Mouse (Mus musculus) layer of hippocampus, adult 18-20 months (tissue): ENCODE data around the gene Cdh15. TPM values are rescaled to one million over a fixed set of nuclear protein-coding genes. Genes with fewer than 3 reads are reported as not detected.

ENCODE experiments used
- DNase-seq, 2 experiments: peaks; one replicate each; pipeline ENCODE4 v3.0.0; 2022; ENCODE audit warnings: low spot score in 2 of 2
- long read RNA-seq: library from polyadenylated mRNA; stranded (forward); transcript quantifications from one replicate; pipeline ENCODE4 v2.0.0, GENCODE M21; 2021
- total RNA-seq, 2 experiments: library from RNA; stranded (reverse); gene quantifications; 2 replicates each; pipeline ENCODE4 v1.2.3; 2021

Gene Cdh15
- 1 to 10 TPM in 1 of 2 experiments, under 1 TPM in 1; 0.86 to 1.3 TPM for total RNA-seq
- long read RNA-seq, partial matches to known transcripts = 1 of 2 reads
- long read RNA-seq, other reads (novel, unspliced or antisense) = 0 of 2 reads

DNA sequence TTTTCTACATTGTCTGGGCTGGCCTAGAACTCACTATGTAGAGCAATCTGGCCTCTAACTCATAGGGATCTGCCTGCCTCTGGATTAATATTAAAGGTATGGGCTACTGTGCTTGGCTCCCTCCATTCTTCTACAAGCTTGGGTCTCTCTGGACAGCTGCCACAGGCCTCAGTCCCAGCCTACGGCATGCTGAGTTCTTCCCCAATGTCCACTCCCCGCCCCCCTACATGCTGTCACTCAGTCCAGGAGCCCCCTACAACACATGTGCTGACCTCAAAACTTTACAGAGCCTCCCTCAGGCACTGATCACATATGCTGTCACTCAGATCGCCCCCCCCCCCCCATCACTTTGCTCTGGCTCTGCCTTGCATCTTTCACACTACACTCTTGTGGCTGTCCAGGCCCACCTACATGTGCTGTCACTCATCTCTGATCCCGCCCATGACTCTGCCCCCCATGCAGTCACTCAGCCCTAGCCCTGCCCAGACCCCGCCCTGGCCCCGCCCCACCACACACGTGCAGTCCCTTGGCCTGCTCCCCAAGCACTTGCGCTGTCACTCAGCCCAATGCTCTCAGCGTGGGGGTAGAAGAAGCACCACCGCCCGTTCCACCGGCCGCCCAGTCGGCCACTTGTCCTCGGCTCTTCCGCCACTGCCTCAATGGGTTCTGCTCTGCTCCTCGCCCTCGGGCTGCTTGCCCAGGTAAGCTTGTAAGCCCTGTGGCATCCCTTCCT lies at the start of gene Cdh15:
Gene Cdh15, plus strand, starts transcription at position 138 of the 733 bp plus-strand sequence.
- DNase-seq = no peak

DNA sequence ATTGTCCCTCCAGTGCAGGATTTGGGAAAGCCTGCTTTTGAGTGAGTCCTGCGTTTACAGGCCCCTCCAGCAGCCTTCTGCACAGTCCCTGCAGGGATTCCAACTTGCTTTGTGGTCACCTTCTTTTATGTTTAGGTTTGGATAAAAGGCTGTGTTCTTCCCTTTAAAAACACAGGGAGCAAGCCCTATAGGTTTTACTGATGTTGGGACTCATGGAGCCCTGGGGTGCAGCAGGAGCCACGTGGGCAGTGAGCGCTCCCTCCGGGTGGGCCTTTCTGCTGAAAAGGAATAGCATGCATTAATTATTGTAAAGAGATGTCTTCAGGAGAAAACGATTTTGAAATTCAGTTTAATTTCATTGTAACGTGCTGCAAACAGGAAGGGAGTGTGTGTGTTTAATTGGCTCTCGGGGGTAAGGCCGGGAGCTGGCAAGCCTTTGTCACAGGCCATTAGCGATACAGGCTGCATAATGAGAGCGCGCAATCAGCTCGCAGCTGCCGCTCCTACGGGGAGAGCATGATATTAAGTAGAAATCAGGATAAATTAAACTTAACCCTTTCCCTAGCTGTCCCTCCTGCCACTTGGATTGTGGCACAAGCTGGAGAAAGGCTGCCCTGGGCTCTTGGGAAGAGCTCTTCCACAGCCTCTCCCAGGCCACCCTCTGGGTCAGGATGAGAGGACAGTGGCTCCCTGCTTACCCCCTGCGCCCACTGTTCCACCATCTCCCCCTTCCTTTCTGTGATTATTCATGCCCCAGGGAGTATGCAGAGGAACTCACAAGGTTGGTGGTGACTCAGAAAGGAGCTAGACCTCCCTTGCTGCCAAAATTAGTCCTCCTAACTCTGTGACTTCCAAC lies 43.6 kb upstream of the Cdh15 start:
- DNase-seq = no peak

- peak in 1 of 2 experiments; percentile 21 for DNase-seq
Measured at GRCm38 (mm10) chr8:122805349-122805748, 42.4 kb upstream of the Cdh15 start.

- DNase-seq = no peak
Measured at GRCm38 (mm10) chr8:122806956-122807538, 40.7 kb upstream of the Cdh15 start.

GRCm38 (mm10) chr8:122807907-122808306 lies 39.9 kb upstream of the Cdh15 start:
- no peak for DNase-seq

DNA sequence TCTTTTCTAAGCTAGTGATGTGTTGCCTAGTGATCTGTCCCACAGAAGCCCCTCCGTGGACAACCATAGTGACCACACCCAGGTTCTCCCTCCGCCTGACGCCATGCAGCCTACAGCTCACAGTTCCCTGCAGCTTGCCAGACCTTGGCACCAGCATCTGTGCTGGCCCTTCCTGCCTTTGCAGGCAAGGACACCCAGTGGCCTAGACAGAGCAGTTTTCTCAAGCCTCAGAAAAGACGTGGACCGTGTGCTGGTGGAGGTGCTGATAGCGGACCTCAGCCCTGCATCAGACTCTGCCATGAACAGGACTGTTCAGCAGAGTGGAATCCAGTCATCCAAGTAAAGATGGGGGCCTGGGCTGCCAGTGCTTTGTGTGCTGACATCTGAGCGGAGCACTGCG lies 37.4 kb upstream of the Cdh15 start:
- no peak for DNase-seq

DNA sequence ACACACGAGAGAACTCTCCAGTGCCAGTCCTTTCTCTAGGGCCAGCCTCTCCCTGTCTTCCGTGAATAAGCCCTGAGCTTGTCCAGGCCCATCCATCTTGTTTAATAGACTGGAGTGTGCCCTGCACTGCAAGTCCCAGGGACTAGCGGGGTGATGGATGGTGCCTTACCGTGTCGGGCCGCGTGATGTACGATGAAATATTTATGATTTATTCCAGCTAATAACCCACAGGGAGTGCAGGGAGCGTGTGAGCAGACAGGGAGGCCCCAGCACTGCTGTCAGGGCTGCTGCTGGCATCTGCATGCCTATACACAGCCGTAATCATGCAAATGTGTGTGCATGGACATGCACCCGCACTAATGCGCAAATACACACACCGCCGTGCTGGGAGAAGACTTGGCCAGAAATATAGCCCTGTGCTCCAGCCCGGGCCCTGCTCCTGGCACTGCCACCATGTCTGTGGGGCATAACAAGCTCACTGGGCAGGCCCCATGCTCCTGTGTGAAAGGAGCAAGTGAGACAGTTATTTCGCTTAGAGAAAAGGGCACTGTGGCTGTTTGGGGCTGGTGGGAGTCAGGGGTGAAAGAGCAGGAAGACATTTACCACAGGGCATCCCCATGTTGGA lies 35.8 kb upstream of the Cdh15 start:
- no peak for DNase-seq

GRCm38 (mm10) chr8:122812610-122813250 lies 35.0 kb upstream of the Cdh15 start:
- no peak for DNase-seq

GRCm38 (mm10) chr8:122814608-122815007 lies 33.2 kb upstream of the Cdh15 start:
- no peak for DNase-seq

GRCm38 (mm10) chr8:122816965-122817364 lies 30.8 kb upstream of the Cdh15 start:
- no peak for DNase-seq

DNA sequence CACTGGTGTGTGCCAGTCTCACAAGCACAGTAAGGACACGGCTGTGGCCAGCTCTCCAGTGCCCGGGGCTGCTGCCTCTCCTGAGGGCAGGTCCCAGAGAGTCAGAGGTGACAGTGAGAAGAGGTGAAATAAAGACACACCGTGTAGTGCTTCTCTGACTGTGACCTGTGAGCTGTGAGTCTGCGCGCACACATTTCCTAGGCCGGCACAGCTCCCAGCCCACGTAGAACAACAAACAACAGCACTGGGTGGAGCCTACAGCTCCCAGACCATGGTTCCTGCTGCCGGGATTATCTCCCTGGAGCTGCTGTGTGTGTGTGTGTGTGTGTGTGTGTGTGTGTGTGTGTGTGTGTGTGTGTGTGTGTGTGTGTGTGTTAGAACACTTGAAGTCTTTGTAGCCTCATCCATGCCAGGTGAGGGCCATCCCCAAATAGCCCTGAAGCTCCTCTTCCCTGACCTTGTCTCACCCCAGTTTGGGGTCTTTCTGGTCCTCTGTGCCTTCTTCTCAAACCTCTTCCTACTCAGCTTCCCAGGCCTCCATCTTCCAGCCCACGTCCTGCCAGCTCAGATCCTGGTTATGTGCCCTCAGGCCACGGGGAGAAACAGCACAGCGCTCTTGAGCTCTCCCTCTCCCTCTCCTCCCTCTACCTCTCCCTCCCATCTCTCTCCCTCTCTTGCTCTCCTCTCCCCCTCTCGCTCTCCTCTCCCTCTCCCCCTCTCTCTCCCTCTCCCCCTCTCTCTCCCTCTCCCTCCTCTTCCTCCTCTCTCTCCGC lies 29.9 kb upstream of the Cdh15 start:
- no peak for DNase-seq

DNA sequence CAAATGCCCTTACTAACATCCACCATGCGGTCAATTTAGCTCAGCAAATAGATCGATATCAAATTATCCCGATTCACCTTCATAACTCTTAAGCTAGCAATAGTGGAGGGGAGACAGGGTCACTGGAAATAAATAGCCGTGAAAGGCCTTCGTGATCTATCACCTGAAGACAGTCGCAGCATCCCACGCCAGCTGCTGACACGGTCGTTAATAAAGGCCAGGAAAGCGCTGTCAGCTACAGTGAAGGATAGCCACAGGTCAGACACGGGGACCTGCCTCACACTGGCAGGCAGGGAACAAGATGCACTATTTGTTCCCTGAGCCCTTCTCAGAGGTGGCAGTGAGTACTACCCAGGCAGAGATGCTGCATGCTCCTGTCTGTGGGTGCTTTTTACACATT lies 28.0 kb upstream of the Cdh15 start:
- DNase-seq = no peak

DNA sequence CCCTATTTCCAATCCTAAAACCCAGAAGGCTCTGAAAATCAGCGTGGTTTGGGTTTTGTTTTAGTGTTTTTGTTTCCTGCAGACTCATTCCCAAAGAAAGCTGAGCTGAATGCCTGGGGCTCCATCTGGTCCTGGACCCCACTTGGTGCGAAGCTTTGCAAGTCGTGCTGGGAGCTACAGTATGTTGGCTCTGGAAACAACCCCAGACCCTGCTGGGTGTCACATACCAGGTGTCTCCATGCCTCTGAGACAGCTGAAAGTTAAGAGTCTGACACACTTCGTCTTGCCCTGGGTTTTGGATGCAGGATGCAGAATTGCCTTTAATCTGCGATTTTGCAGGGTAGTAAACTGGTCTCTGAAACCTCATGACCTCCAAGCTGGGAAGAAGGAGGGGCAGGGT lies 23.2 kb upstream of the Cdh15 start:
- no peak for DNase-seq

- DNase-seq = no peak
Measured at GRCm38 (mm10) chr8:122824986-122825385, 22.8 kb upstream of the Cdh15 start.

- no peak for DNase-seq
Measured at GRCm38 (mm10) chr8:122825408-122825807, 22.4 kb upstream of the Cdh15 start.

GRCm38 (mm10) chr8:122829396-122829795 lies 18.4 kb upstream of the Cdh15 start:
- no peak for DNase-seq

DNA sequence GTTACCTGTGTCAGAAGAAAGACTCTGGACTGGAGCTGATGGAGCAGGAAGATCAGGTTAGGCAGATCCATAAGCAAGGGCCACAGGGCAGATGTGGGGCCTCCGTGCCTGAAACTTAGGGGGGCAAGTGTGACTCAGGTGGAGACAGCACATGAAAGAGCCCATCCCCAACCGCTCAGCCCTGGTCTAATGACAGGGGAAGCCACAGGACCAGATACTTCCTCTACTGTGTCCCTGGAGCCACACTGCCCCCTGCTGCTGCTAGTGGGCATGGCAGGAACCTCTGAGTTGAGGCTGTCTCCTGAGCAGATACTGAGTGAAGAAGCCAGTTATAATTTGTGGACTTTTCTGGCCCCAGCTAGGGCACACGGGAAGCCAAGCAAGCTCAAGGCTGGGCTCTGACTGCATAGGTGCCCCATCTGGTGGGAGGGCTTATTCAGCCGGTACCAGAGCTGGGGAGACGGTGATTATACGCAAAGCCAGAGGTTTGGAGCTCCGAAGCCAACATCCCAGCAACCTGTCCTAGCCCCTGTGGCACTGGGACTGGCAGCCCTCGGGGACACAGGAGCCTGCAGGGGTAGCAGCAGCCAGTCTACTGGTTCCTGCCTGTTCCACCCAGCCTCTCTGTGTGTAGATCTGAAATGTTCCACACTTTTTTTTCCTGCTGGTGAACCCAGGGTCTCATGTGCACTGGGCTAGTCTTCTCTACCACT lies 17.3 kb upstream of the Cdh15 start:
- DNase-seq = peak; percentile 88 to 95

DNA sequence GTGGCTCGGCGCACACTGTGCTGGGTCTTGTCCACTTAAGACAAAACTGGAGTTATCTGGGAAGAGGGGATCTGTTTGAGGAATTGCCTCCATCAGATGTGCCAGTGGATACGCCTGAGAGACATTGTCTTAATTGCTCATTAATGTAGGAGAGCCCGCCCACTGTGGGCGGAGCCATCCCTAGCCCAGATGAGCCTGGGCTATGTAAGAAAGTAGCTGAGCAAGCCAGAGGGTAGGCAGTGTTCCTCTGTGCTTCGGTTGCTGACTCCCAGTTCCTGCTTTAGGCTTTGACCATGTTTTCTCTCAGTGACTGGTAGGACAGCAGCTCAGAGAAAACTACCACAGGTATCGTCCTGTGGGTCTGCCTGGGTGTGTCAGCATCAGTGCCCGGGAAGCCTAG lies 13.3 kb upstream of the Cdh15 start:
- no peak for DNase-seq

- peak; percentile 54 to 85 for DNase-seq
Measured at GRCm38 (mm10) chr8:122834971-122835370, 12.8 kb upstream of the Cdh15 start.
